Mouse (Mus musculus) myocyte (in vitro differentiated cells): ENCODE measurements around the gene Npm1. TPM values are rescaled to one million over a fixed set of nuclear protein-coding genes. Genes with fewer than 3 reads are reported as not detected.

Experiments
- H3K27me3 ChIP-seq: one replicate; pipeline ENCODE4 v1.6.1; 2011; ENCODE audit not compliant: control insufficient read depth, insufficient read depth, insufficient read length
- H3K36me3 ChIP-seq: one replicate; pipeline ENCODE4 v1.6.1; 2011; ENCODE audit not compliant: control insufficient read depth, insufficient read depth
- H3K4me2 ChIP-seq: one replicate; pipeline ENCODE4 v1.6.1; 2011; ENCODE audit warnings: low read depth, control low read depth
- H3K4me3 ChIP-seq: one replicate; pipeline ENCODE4 v1.5.1; 2011; ENCODE audit warnings: mild to moderate bottlenecking, control low read depth, moderate library complexity
- H3K79me2 ChIP-seq: one replicate; pipeline ENCODE4 v1.6.1; 2011; ENCODE audit not compliant: control insufficient read depth, insufficient read depth
- H3ac ChIP-seq: one replicate; pipeline ENCODE4 v1.6.1; 2011; ENCODE audit not compliant: control insufficient read depth, insufficient read length
- CEBPB ChIP-seq: IDR thresholded peaks from 2 replicates; pipeline ENCODE4 v1.6.1; 2011; ENCODE audit warnings: mild to moderate bottlenecking, moderate library complexity; ENCODE audit not compliant: poor library complexity, insufficient read depth, severe bottlenecking
- E2F4 ChIP-seq: IDR thresholded peaks from one replicate; pipeline ENCODE4 v1.6.1; 2011; ENCODE audit warnings: mild to moderate bottlenecking, control low read depth, moderate library complexity; ENCODE audit not compliant: insufficient read depth
- MAX ChIP-seq: IDR thresholded peaks from one replicate; pipeline ENCODE4 v1.6.1; 2011; ENCODE audit warnings: low read depth, mild to moderate bottlenecking, control low read depth
- MYOD1 ChIP-seq, 3 experiments: IDR thresholded peaks; one replicate each; pipeline ENCODE4 v1.6.1; 2011; ENCODE audit warnings: control low read depth in 2 of 3, low read depth in 2 of 3, mild to moderate bottlenecking in 2 of 3, moderate library complexity in 1 of 3; ENCODE audit not compliant: insufficient read length in 2 of 3, control insufficient read depth in 1 of 3
- MYOG ChIP-seq, 3 experiments: IDR thresholded peaks; one replicate each; pipeline ENCODE4 v1.6.1; 2011; ENCODE audit warnings: control low read depth in 2 of 3, low read depth in 2 of 3, mild to moderate bottlenecking in 2 of 3; ENCODE audit not compliant: insufficient read length in 2 of 3, control insufficient read depth in 1 of 3, insufficient read depth in 1 of 3
- POLR2A ChIP-seq: IDR thresholded peaks from one replicate; pipeline ENCODE4 v1.6.1; 2011; ENCODE audit warnings: low read depth, mild to moderate bottlenecking, control low read depth, moderate library complexity; ENCODE audit not compliant: insufficient read length
- POLR2AphosphoS2 ChIP-seq: IDR thresholded peaks from one replicate; pipeline ENCODE4 v1.6.1; 2011; ENCODE audit warnings: low read depth, control low read depth; ENCODE audit not compliant: insufficient read length
- REST ChIP-seq: IDR thresholded peaks from one replicate; pipeline ENCODE4 v1.6.1; 2011; ENCODE audit warnings: mild to moderate bottlenecking, control low read depth, moderate library complexity; ENCODE audit not compliant: insufficient read depth, insufficient read length
- SRF ChIP-seq: IDR thresholded peaks from one replicate; pipeline ENCODE4 v1.6.1; 2011; ENCODE audit warnings: low read depth; ENCODE audit not compliant: control insufficient read depth, insufficient read length
- TCF12 ChIP-seq: IDR thresholded peaks from one replicate; pipeline ENCODE4 v1.6.1; 2011; ENCODE audit warnings: mild to moderate bottlenecking, control low read depth; ENCODE audit not compliant: poor library complexity, insufficient read depth, severe bottlenecking
- TCF3 ChIP-seq: IDR thresholded peaks from one replicate; pipeline ENCODE4 v1.6.1; 2011; ENCODE audit warnings: low read depth, control low read depth; ENCODE audit not compliant: insufficient read length
- USF1 ChIP-seq: IDR thresholded peaks from one replicate; pipeline ENCODE4 v1.6.1; 2011; ENCODE audit warnings: low read depth, mild to moderate bottlenecking, control low read depth, moderate library complexity
- polyA plus RNA-seq: library from polyadenylated mRNA; unstranded; fragments of >200 nt; fragmentation: generic; extraction: Trizol; gene quantifications from one replicate; pipeline ENCODE4 v1.2.1, GENCODE M21; 2012; ENCODE audit warnings: missing spikeins

The Npm1 gene
- polyA plus RNA-seq, 1 experiment: 244 TPM

GRCm38 (mm10) chr11:33181804-33182203 lies 18.8 kb upstream of the Npm1 start:
- no peak for TF ChIP-seq USF1
- TF ChIP-seq E2F4: no peak
- TF ChIP-seq POLR2A: no peak
- TF ChIP-seq MYOG (IDR thresholded peaks at IDR 0.05; ENCODE audit: control insufficient read depth in 1 of 3, insufficient read depth in 1 of 3, insufficient read length in 2 of 3, low read depth in 2 of 3): no peak
- TF ChIP-seq MAX: no peak
- TF ChIP-seq POLR2AphosphoS2: no peak
- no peak for TF ChIP-seq MYOD1 (IDR thresholded peaks at IDR 0.05; ENCODE audit: control insufficient read depth in 1 of 3, insufficient read length in 2 of 3, low read depth in 2 of 3)
- TF ChIP-seq TCF3: no peak
- no peak for TF ChIP-seq TCF12
- TF ChIP-seq CEBPB: no peak
- TF ChIP-seq SRF: no peak
- no peak for TF ChIP-seq REST
- Histone ChIP-seq H3ac (no peak overlapping the region), H3K4me2 (no peak overlapping the region), H3K4me3 (no peak overlapping the region), H3K27me3 (peaks cover 23% of the 10 kb centered on the region), H3K36me3 (no peaks in the 10 kb centered on the region), H3K79me2 (no peaks in the 10 kb centered on the region)

- Histone ChIP-seq H3K36me3 (no peaks in the 10 kb centered on the region), H3K79me2 (no peaks in the 10 kb centered on the region), H3K27me3 (peaks cover 28% of the 10 kb centered on the region), H3ac (no peak overlapping the region), H3K4me3 (no peak overlapping the region), H3K4me2 (no peak overlapping the region)
- TF ChIP-seq USF1 (no peak), TCF3 (no peak)
These were observed 17.7 kb upstream of the Npm1 start for GRCm38 (mm10) chr11:33180701-33181116.

- H3K4me2 ChIP-seq: no peak overlapping the region
- no peaks in the 10 kb centered on the region for H3K79me2 ChIP-seq
- peaks cover 35% of the 10 kb centered on the region for H3K27me3 ChIP-seq
- no peak overlapping the region for H3K4me3 ChIP-seq
- H3K36me3 ChIP-seq: no peaks in the 10 kb centered on the region
- H3ac ChIP-seq: no peak overlapping the region
- TF ChIP-seq POLR2AphosphoS2 (no peak), TCF3 (no peak), USF1 (no peak)
These were observed 16.8 kb upstream of the Npm1 start for GRCm38 (mm10) chr11:33179802-33180201.

GRCm38 (mm10) chr11:33176525-33177245 lies 13.7 kb upstream of the Npm1 start:
- Histone ChIP-seq H3K27me3 (peaks cover 48% of the 10 kb centered on the region), H3ac (no peak overlapping the region), H3K79me2 (no peaks in the 10 kb centered on the region), H3K4me2 (no peak overlapping the region), H3K36me3 (no peaks in the 10 kb centered on the region), H3K4me3 (no peak overlapping the region)
- TF ChIP-seq REST: no peak
- no peak for TF ChIP-seq MYOD1 (IDR thresholded peaks at IDR 0.05; ENCODE audit: control insufficient read depth in 1 of 3, insufficient read length in 2 of 3, low read depth in 2 of 3)
- TF ChIP-seq SRF: no peak
- TF ChIP-seq USF1: no peak
- TF ChIP-seq TCF3: no peak
- TF ChIP-seq POLR2A: no peak
- TF ChIP-seq E2F4: no peak
- TF ChIP-seq MAX: no peak
- TF ChIP-seq POLR2AphosphoS2: no peak
- TF ChIP-seq MYOG (IDR thresholded peaks at IDR 0.05; ENCODE audit: control insufficient read depth in 1 of 3, insufficient read depth in 1 of 3, insufficient read length in 2 of 3, low read depth in 2 of 3): no peak
- no peak for TF ChIP-seq TCF12
- TF ChIP-seq CEBPB: no peak

- Histone ChIP-seq H3K79me2 (no peaks in the 10 kb centered on the region), H3K4me3 (no peak overlapping the region), H3ac (no peak overlapping the region), H3K36me3 (no peaks in the 10 kb centered on the region), H3K27me3 (peaks cover 42% of the 10 kb centered on the region), H3K4me2 (no peak overlapping the region)
- no peak for TF ChIP-seq POLR2AphosphoS2
- TF ChIP-seq MYOG (IDR thresholded peaks at IDR 0.05; ENCODE audit: control insufficient read depth in 1 of 3, insufficient read depth in 1 of 3, insufficient read length in 2 of 3, low read depth in 2 of 3): no peak
These were observed 12.8 kb upstream of the Npm1 start for GRCm38 (mm10) chr11:33175768-33176167.

- Histone ChIP-seq H3K36me3 (no peaks in the 10 kb centered on the region), H3K27me3 (peaks cover 28% of the 10 kb centered on the region), H3K79me2 (no peaks in the 10 kb centered on the region), H3ac (no peak overlapping the region), H3K4me3 (no peak overlapping the region), H3K4me2 (no peak overlapping the region)
- TF ChIP-seq TCF12 (no peak), USF1 (no peak), SRF (no peak), POLR2A (no peak), CEBPB (no peak), MYOG (IDR thresholded peaks at IDR 0.05; ENCODE audit: control insufficient read depth in 1 of 3, insufficient read depth in 1 of 3, insufficient read length in 2 of 3, low read depth in 2 of 3) (no peak), E2F4 (no peak), TCF3 (no peak), POLR2AphosphoS2 (no peak), MAX (no peak), REST (no peak), MYOD1 (IDR thresholded peaks at IDR 0.05; ENCODE audit: control insufficient read depth in 1 of 3, insufficient read length in 2 of 3, low read depth in 2 of 3) (no peak)
These were observed 7.5 kb upstream of the Npm1 start for GRCm38 (mm10) chr11:33170489-33170888.
